Mouse (Mus musculus) G1E (cell line): ENCODE data around the gene Olfr686.

Source experiments
- CTCF ChIP-seq: IDR thresholded peaks from 2 replicates; pipeline ENCODE4 v1.5.1; 2012; ENCODE audit warnings: low read depth, low read length, inconsistent platforms, mixed read lengths
- POLR2AphosphoS5 ChIP-seq: IDR thresholded peaks from 2 replicates; pipeline ENCODE4 v1.6.1; 2012; ENCODE audit warnings: low read depth, low read length, inconsistent platforms; ENCODE audit not compliant: insufficient replicate concordance
- TAL1 ChIP-seq: conservative IDR thresholded peaks from 2 replicates; pipeline ENCODE4 v1.6.1; 2012; ENCODE audit warnings: low read depth, low read length, inconsistent platforms, mixed read lengths

- TF ChIP-seq POLR2AphosphoS5 (no peak), CTCF (no peak), TAL1 (no peak)
Measured at GRCm38 (mm10) chr7:105207385-105207784, at the start of gene Olfr686.
